Mouse (Mus musculus) CH12.LX (cell line): ENCODE data around the gene Olfr491. TPM values are rescaled to one million over a fixed set of nuclear protein-coding genes. Genes with fewer than 3 reads are reported as not detected.

Source experiments
- DNase-seq: peaks from one replicate; pipeline ENCODE4 v3.0.0-alpha.2; 2013; ENCODE audit errors: extremely low read depth
- H3K27ac ChIP-seq: 2 replicates; pipeline ENCODE4 v1.5.1; 2012; ENCODE audit warnings: low read depth, mild to moderate bottlenecking, control low read depth, moderate library complexity; ENCODE audit not compliant: insufficient read depth
- H3K27me3 ChIP-seq: replicated peaks from 2 replicates; pipeline ENCODE3; 2012; ENCODE audit warnings: inconsistent platforms
- H3K36me3 ChIP-seq, 2 experiments: replicated peaks in 1 of 2; 2 replicates each; pipeline versions ENCODE3 to v1.6.1; 2012; ENCODE audit warnings: inconsistent platforms in 1 of 2, low read length in 1 of 2, mild to moderate bottlenecking in 1 of 2, mixed read lengths in 1 of 2, moderate library complexity in 1 of 2; ENCODE audit not compliant: control insufficient read depth in 1 of 2, insufficient read depth in 1 of 2
- H3K4me1 ChIP-seq, 2 experiments: 2 replicates each; pipeline ENCODE4 v1.6.1; 2012; ENCODE audit warnings: inconsistent platforms in 1 of 2, moderate library complexity in 1 of 2; ENCODE audit not compliant: insufficient read depth in 2 of 2, control insufficient read depth in 1 of 2
- H3K4me2 ChIP-seq: 2 replicates; pipeline ENCODE4 v1.6.1; 2012; ENCODE audit warnings: low read depth, mild to moderate bottlenecking, control low read depth; ENCODE audit not compliant: poor library complexity, insufficient read depth, severe bottlenecking
- H3K4me3 ChIP-seq, 3 experiments: fragments of 150-350 bp in 1 of 3; sonication (generic) in 1 of 3; replicated peaks in 1 of 3; 2 replicates each; pipeline versions ENCODE3 to v1.5.1; 2011 to 2012; ENCODE audit warnings: low read depth in 2 of 3, low read length in 2 of 3, mild to moderate bottlenecking in 2 of 3, moderate library complexity in 2 of 3, control low read depth in 1 of 3, improper control_type of control experiment in 1 of 3, inconsistent platforms in 1 of 3, mixed read lengths in 1 of 3; ENCODE audit not compliant: poor library complexity in 1 of 3
- H3K79me2 ChIP-seq: replicated peaks from 2 replicates; pipeline ENCODE4 v1.6.1; 2012; ENCODE audit warnings: mild to moderate bottlenecking, moderate library complexity; ENCODE audit not compliant: control insufficient read depth, poor library complexity, insufficient read depth, severe bottlenecking; ENCODE audit errors: extremely low read depth
- H3K9ac ChIP-seq: 2 replicates; pipeline ENCODE4 v1.6.1; 2012; ENCODE audit warnings: low read depth, mild to moderate bottlenecking, control low read depth, moderate library complexity; ENCODE audit not compliant: insufficient read depth
- H3K9me3 ChIP-seq: replicated peaks from 2 replicates; pipeline ENCODE3; 2012; ENCODE audit warnings: low read length, inconsistent platforms, mixed read lengths
- CHD1 ChIP-seq: IDR thresholded peaks from 2 replicates; pipeline ENCODE4 v1.6.1; 2012; ENCODE audit warnings: low read depth, low read length, improper control_type of control experiment, inconsistent platforms
- E2F4 ChIP-seq: IDR thresholded peaks from 2 replicates; pipeline ENCODE4 v1.6.1; 2011; ENCODE audit warnings: low read depth, low read length, improper control_type of control experiment; ENCODE audit not compliant: insufficient replicate concordance
- ETS1 ChIP-seq: conservative IDR thresholded peaks from 2 replicates; pipeline ENCODE4 v1.6.1; 2012; ENCODE audit warnings: low read depth, mild to moderate bottlenecking, inconsistent platforms, low read length, improper control_type of control experiment, moderate library complexity
- JUND ChIP-seq: conservative IDR thresholded peaks from 2 replicates; pipeline ENCODE4 v1.6.1; 2011; ENCODE audit warnings: low read depth, low read length, improper control_type of control experiment
- POLR2AphosphoS2 ChIP-seq: IDR thresholded peaks from 2 replicates; pipeline ENCODE4 v1.6.1; 2011; ENCODE audit warnings: low read depth, low read length, improper control_type of control experiment
- TBP ChIP-seq: conservative IDR thresholded peaks from 2 replicates; pipeline ENCODE4 v1.6.1; 2011; ENCODE audit warnings: low read depth, low read length, improper control_type of control experiment
- TCF12 ChIP-seq: IDR thresholded peaks from 2 replicates; pipeline ENCODE4 v1.6.1; 2014; ENCODE audit warnings: low read depth, mild to moderate bottlenecking, inconsistent platforms, low read length, improper control_type of control experiment
- UBTF ChIP-seq: IDR thresholded peaks from 2 replicates; pipeline ENCODE4 v1.6.1; 2012; ENCODE audit warnings: low read depth, mild to moderate bottlenecking, inconsistent platforms, low read length, improper control_type of control experiment, moderate library complexity
- USF2 ChIP-seq: conservative IDR thresholded peaks from 2 replicates; pipeline ENCODE4 v1.6.1; 2011; ENCODE audit warnings: low read depth, low read length, improper control_type of control experiment
- dilution Hi-C: fragments of 300-500 bp; cut with MboI; formaldehyde crosslinking; loops from 2 replicates; pipeline ENCODE4 v1.14.3; 2020; ENCODE audit warnings: low sequenced_read_pairs; ENCODE audit not compliant: extremely low pct_unique_long_range_greater_than_20kb, extremely low pct_ligation_motif_present
- in situ Hi-C: fragments of 300-500 bp; cut with MboI; formaldehyde crosslinking; loops from 3 replicates; pipeline ENCODE4 v1.14.3; 2019; ENCODE audit warnings: low sequenced_read_pairs, low pct_ligation_motif_present, low pct_unique_long_range_greater_than_20kb, mixed read lengths
- polyA plus RNA-seq: library from polyadenylated mRNA; unstranded; fragments of >175 nt; gene quantifications from 2 replicates; pipeline ENCODE4 v1.2.1, GENCODE M21; 2012; ENCODE audit warnings: low read depth; ENCODE audit not compliant: insufficient read length
- total RNA-seq, 2 experiments: library from RNA; depleted of rRNA; stranded (reverse); fragments of 300-350 nt in 1 of 2; fragments of >200 nt in 1 of 2; gene quantifications; 2 replicates each; pipeline ENCODE4 v1.2.3; 2012 to 2014

The Olfr491 gene
- total and polyA plus RNA-seq, 3 experiments, result not detected

GRCm38 (mm10) chr7:108365035-108365434 is 51.8 kb downstream of the Olfr491 start, which contains the start of gene Olfr494:
Gene Olfr494 (plus strand): TSS chr7:108365335.
- dilution Hi-C loops (no loop called here), in situ Hi-C loops (no loop called here)
- TF ChIP-seq CHD1 (no peak), USF2 (no peak), ETS1 (no peak), TCF12 (no peak), UBTF (no peak), TBP (no peak), POLR2AphosphoS2 (no peak), JUND (no peak), E2F4 (no peak)
- H3K79me2 ChIP-seq, result no peaks in the 10 kb centered on the region
- H3K4me3 ChIP-seq, result no peak within 1 kb of the TSS
- H3K4me1 ChIP-seq, result no peaks in the 10 kb centered on the region
- no peaks in the 10 kb centered on the region for H3K27me3 ChIP-seq
- no peak within 1 kb of the TSS for H3K27ac ChIP-seq
- DNase-seq, result no peak
- H3K36me3 ChIP-seq, result no peaks in the 10 kb centered on the region
- H3K9me3 ChIP-seq, result peaks cover 7% of the 10 kb centered on the region
- no peak within 1 kb of the TSS for H3K4me2 ChIP-seq
- H3K9ac ChIP-seq, result no peak within 1 kb of the TSS

Other genes with a start within 250 kb of the Olfr491 start
- gene Olfr480, start 246.1 kb upstream of the Olfr491 start, total RNA-seq (2012; rRNA removed), result not detected in 2 replicates
- not detected in 2 replicates for gene Olfr480, start 246.1 kb upstream of the Olfr491 start, total RNA-seq (2014; rRNA removed)
- not detected in 2 replicates for gene Olfr480, start 246.1 kb upstream of the Olfr491 start, polyA plus RNA-seq
- gene Olfr481, start 233.6 kb upstream of the Olfr491 start, total RNA-seq (2012; rRNA removed), result not detected in 2 replicates
- not detected in 2 replicates for gene Olfr481, start 233.6 kb upstream of the Olfr491 start, total RNA-seq (2014; rRNA removed)
- not detected in 2 replicates for gene Olfr481, start 233.6 kb upstream of the Olfr491 start, polyA plus RNA-seq
- gene Olfr482, start 215.9 kb upstream of the Olfr491 start, total RNA-seq (2012; rRNA removed), result not detected in 2 replicates
- gene Olfr482, start 215.9 kb upstream of the Olfr491 start, total RNA-seq (2014; rRNA removed), result 0.50 and 0.59 TPM in 2 replicates
- gene Olfr482, start 215.9 kb upstream of the Olfr491 start, polyA plus RNA-seq, result not detected in 2 replicates
- not detected in 2 replicates for gene Olfr483, start 212.6 kb upstream of the Olfr491 start, total RNA-seq (2012; rRNA removed)
- gene Olfr483, start 212.6 kb upstream of the Olfr491 start, total RNA-seq (2014; rRNA removed), result not detected in 2 replicates
- not detected in 2 replicates for gene Olfr483, start 212.6 kb upstream of the Olfr491 start, polyA plus RNA-seq
- gene Olfr484, start 186.0 kb upstream of the Olfr491 start, total RNA-seq (2012; rRNA removed), result not detected in 2 replicates
- not detected in 2 replicates for gene Olfr484, start 186.0 kb upstream of the Olfr491 start, total RNA-seq (2014; rRNA removed)
- not detected in 2 replicates for gene Olfr484, start 186.0 kb upstream of the Olfr491 start, polyA plus RNA-seq
- not detected in 2 replicates for gene Olfr485, start 153.6 kb upstream of the Olfr491 start, total RNA-seq (2012; rRNA removed)
- gene Olfr485, start 153.6 kb upstream of the Olfr491 start, total RNA-seq (2014; rRNA removed), result not detected in 2 replicates
- not detected in 2 replicates for gene Olfr485, start 153.6 kb upstream of the Olfr491 start, polyA plus RNA-seq
- not detected in 2 replicates for gene Olfr486, start 140.7 kb upstream of the Olfr491 start, total RNA-seq (2012; rRNA removed)
- gene Olfr486, start 140.7 kb upstream of the Olfr491 start, total RNA-seq (2014; rRNA removed), result not detected in 2 replicates
- gene Olfr486, start 140.7 kb upstream of the Olfr491 start, polyA plus RNA-seq, result not detected in 2 replicates
- not detected in 2 replicates for gene Olfr487, start 98.8 kb upstream of the Olfr491 start, total RNA-seq (2012; rRNA removed)
- not detected in 2 replicates for gene Olfr487, start 98.8 kb upstream of the Olfr491 start, total RNA-seq (2014; rRNA removed)
- gene Olfr487, start 98.8 kb upstream of the Olfr491 start, polyA plus RNA-seq, result not detected in 2 replicates
- gene Olfr488, start 55.1 kb upstream of the Olfr491 start, total RNA-seq (2012; rRNA removed), result not detected in 2 replicates
- not detected in 2 replicates for gene Olfr488, start 55.1 kb upstream of the Olfr491 start, total RNA-seq (2014; rRNA removed)
- gene Olfr488, start 55.1 kb upstream of the Olfr491 start, polyA plus RNA-seq, result not detected in 2 replicates
- gene Olfr490, start 24.5 kb upstream of the Olfr491 start, total RNA-seq (2012; rRNA removed), result not detected in 2 replicates
- gene Olfr490, start 24.5 kb upstream of the Olfr491 start, total RNA-seq (2014; rRNA removed), result not detected in 2 replicates
- not detected in 2 replicates for gene Olfr490, start 24.5 kb upstream of the Olfr491 start, polyA plus RNA-seq
- gene Olfr492, start 10.2 kb downstream of the Olfr491 start, total RNA-seq (2012; rRNA removed), result not detected in 2 replicates
- gene Olfr492, start 10.2 kb downstream of the Olfr491 start, total RNA-seq (2014; rRNA removed), result not detected in 2 replicates
- not detected in 2 replicates for gene Olfr492, start 10.2 kb downstream of the Olfr491 start, polyA plus RNA-seq
- gene Olfr493, start 33.5 kb downstream of the Olfr491 start, total RNA-seq (2012; rRNA removed), result not detected in 2 replicates
- gene Olfr493, start 33.5 kb downstream of the Olfr491 start, total RNA-seq (2014; rRNA removed), result not detected in 2 replicates
- not detected in 2 replicates for gene Olfr493, start 33.5 kb downstream of the Olfr491 start, polyA plus RNA-seq
- not detected in 2 replicates for gene Olfr494, start 51.9 kb downstream of the Olfr491 start, total RNA-seq (2012; rRNA removed)
- gene Olfr494, start 51.9 kb downstream of the Olfr491 start, total RNA-seq (2014; rRNA removed), result not detected in 2 replicates
- not detected in 2 replicates for gene Olfr494, start 51.9 kb downstream of the Olfr491 start, polyA plus RNA-seq
- not detected in 2 replicates for gene Olfr495, start 79.7 kb downstream of the Olfr491 start, total RNA-seq (2012; rRNA removed)
- not detected in 2 replicates for gene Olfr495, start 79.7 kb downstream of the Olfr491 start, total RNA-seq (2014; rRNA removed)
- gene Olfr495, start 79.7 kb downstream of the Olfr491 start, polyA plus RNA-seq, result not detected in 2 replicates
- gene Olfr497, start 107.0 kb downstream of the Olfr491 start, total RNA-seq (2012; rRNA removed), result not detected in 2 replicates
- not detected in 2 replicates for gene Olfr497, start 107.0 kb downstream of the Olfr491 start, total RNA-seq (2014; rRNA removed)
- gene Olfr497, start 107.0 kb downstream of the Olfr491 start, polyA plus RNA-seq, result not detected in 2 replicates
- not detected in 2 replicates for gene Olfr498, start 151.9 kb downstream of the Olfr491 start, total RNA-seq (2012; rRNA removed)
- gene Olfr498, start 151.9 kb downstream of the Olfr491 start, total RNA-seq (2014; rRNA removed), result not detected in 2 replicates
- gene Olfr498, start 151.9 kb downstream of the Olfr491 start, polyA plus RNA-seq, result not detected in 2 replicates
- gene Olfr502, start 211.6 kb downstream of the Olfr491 start, total RNA-seq (2012; rRNA removed), result not detected in 2 replicates
- gene Olfr502, start 211.6 kb downstream of the Olfr491 start, total RNA-seq (2014; rRNA removed), result not detected in 2 replicates
- not detected in 2 replicates for gene Olfr502, start 211.6 kb downstream of the Olfr491 start, polyA plus RNA-seq
- not detected in 2 replicates for gene Olfr503, start 231.1 kb downstream of the Olfr491 start, total RNA-seq (2012; rRNA removed)
- gene Olfr503, start 231.1 kb downstream of the Olfr491 start, total RNA-seq (2014; rRNA removed), result not detected in 2 replicates
- gene Olfr503, start 231.1 kb downstream of the Olfr491 start, polyA plus RNA-seq, result not detected in 2 replicates